Mouse (Mus musculus) urinary bladder, postnatal 14 days (tissue): ENCODE data around the gene Dpysl5.

Source experiments
- DNase-seq: peaks from one replicate; pipeline ENCODE4 v3.0.0; 2021; ENCODE audit warnings: low spot score

Gene Dpysl5

DNA sequence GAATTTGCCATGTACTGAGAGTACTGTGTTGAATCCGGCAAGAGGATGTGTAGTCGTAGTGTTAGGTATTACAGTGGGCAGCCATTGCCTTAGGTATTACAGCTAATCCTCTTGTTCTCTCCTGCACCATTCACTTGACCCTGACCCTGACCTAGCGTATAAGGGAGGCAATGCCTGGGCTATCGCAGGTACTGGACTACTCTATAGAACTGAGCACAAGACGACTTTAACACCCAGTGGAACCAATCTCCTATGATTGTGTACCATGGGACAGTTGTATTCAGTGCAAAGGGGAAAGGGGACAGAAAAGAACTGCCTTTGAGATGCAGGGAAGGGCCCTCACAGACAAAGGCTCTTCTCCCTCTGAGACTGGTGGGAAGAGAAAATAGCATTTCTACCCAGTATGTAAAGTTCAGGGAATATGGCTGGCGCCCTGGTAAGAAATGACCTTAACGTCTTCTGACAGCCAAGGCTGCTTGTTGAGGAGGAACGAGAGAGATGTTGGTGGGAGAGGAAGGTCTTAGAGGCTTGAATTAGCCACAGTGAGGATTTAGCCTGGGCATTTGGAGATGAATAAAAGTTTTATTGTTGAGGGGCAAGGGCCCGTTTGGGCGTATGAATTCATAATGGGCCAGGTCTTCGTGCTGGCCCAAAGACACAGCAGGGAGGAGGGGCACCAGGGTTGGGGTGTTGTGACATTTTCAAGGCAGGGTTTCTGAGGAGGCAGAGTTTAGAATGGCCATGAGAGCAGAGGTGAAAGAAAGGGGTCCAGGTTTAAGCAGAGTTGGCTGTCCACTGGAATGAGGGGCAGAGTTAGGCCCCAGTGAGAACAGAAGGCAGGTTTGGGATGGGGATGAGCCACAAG, 113.0 kb downstream of the Dpysl5 start:
- DNase-seq: no peak

DNA sequence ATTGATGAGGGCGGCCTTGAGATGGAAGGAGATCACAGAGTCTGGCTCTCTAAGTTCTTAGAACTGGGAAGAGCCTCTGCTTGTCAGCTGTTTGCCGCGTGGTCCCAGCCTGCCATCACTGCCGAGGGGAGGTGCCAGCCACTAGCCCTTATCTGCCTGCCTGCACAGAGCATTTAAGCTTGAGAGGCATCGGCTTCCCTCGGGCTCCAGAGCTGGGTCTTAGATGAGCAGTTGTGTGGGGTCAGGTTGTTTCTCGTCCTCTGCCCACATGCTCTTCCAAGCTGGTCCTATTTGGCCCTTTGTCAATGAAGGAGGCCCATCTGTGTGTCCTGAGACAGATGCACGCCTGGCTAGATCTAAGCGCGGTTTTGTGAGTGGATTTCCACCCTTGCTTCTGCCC, 113.8 kb downstream of the Dpysl5 start:
- DNase-seq: no peak

DNA sequence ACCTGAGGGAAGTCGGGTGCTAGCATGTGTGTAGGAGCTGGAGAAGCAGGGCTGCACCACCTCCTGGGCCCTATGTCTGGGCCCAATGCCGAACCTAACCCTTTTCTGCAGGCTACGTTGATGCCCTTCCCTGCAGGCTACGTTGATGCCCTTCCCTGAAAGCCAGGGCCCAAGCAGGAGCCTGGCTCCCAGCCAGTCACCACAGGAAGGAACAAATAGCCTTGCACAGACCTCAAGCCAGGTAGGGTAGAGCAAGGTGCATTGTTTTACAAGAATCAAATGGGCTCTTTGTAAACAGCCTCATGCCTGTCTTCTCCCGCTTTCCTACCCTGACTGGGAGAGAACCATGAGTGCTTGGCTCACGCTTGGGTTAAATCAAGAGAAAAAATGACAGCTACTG, 114.5 kb downstream of the Dpysl5 start:
- DNase-seq: no peak

DNA sequence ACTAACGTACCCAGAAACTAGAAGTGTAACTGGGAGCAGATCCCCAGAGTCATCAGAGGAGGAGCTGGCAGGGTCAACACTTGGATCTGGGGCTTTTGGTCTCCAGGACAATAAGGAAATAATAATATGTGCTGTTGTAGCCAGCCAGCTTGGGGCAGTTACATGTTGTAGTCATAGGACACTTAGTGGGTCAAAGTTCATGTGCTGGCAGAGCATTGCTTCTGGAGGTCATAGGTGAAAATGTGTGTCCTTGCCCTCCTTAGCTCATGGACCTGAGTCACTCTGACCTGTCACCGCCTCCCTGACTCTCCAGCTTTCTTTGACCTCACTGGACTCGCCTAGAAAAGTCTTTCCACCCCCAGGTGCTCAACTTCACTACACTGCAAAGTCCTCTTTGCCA, 122.1 kb downstream of the Dpysl5 start:
- no peak for DNase-seq

DNA sequence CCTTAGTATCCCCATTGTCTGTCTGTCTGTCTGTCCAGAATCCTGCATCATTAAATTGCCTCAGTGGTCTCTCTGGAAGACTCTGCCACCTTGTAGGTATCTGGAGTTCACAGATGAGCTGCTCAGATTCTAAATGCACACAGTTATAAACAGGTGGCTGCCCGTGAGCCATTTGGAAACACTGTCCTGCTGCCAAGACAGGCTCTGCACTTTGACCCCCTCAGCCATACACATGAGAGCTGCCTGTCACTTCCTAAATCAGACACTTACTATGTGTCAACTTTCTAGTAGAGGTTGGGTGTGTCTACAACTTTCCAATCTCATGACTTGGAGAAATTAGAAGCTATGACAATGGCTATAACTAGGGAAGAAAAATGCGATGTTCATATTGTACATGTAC, 128.4 kb downstream of the Dpysl5 start:
- DNase-seq: no peak

DNA sequence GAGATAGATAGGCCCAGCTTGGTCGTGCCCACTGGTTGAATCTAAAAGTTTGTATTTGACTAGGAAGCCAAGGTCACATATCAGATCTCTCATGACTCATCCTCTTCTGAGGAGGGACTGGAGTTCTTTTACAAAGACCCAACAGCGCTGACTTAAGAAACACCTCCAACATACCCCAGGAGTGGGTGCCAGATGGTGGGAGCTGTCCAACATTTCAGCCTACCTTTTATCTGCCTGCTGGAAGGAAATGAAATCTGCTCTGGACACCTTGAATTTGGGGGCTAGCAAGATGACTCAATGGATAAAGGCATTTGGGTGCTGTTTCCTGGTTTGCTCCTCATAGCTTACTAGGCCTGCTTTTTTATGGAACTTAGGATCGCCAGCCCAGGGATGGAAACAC, 130.5 kb downstream of the Dpysl5 start:
- DNase-seq: no peak
